Mouse (Mus musculus) testis, postnatal 14 days (tissue): ENCODE measurements around the gene Fxr2.

ENCODE experiments used
- DNase-seq: peaks from one replicate; pipeline ENCODE4 v3.0.0; 2021; ENCODE audit warnings: low spot score

Gene Fxr2

DNA sequence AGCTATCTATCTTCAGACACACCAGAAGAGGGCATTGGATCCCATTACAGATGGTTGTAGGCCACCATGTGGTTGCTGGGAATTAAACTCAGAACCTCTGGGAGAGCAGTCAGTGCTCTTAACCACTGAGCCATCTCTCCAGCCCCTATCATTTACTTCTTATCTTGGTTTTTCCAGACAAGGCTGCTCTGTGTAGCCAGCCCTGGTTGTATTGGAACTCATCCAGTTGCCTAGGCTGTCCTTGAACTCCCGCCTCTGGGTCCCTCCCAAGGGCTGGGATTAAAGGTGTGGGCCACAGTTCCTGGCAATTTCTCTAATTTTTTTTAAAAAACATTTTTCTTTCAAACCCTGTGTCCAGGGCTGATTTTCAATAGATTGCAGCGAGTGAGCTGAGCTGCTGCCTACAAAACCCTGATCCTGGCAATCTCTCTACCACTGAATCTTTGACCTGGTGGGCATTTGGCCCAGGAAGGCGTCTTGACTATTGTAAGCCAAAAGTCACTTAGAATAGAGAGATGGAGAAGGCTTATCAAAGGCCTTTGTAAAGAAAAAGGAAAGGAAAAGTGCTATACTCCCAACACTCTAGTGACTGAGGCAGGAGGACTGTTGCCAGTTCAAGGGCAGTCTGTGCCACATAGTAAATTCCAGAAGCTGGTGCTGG is 28.6 kb downstream of the Fxr2 start:
- DNase-seq, result peak; percentile 67

DNA sequence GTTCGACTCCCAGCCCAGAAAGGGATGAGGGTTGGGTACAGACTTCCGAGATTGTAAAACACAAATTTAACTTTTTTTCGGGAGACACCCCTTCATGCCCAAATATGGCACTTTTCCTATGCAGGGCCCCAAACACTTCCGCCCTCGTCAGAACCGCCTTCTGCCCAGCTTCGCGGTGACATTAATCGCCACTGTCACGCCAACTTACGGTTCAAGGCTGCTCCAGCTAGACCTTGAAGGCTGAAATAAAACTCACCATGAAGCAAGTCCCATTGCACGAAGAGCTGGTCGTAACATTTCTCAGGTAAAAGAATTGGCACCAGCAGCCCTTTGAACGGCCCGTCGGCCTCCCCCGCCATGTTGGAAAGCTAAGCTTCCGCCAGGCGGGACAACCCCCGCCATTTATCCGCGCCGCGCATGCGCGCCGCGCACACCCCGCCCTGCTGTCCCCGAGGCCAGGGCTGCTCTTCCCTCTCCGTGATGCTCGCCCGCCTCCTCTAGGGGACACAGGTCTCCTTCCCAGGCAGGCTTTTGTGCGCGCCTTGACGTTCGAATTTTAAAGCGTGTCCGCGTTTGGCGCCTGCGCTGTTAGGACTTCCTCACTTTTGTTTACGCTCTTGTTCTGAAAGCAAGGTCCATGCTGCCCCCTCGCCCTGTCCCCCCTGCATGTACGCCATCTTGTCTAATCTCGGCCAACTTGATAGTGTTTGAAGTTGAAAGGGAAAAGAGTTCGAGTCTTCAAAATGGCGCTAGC is 29.6 kb downstream of the Fxr2 start, which contains the start of gene Mpdu1:
Gene Mpdu1, minus strand, starts transcription at position 430 of the 754 bp plus-strand sequence.
- DNase-seq, result peak; percentile 95

DNA sequence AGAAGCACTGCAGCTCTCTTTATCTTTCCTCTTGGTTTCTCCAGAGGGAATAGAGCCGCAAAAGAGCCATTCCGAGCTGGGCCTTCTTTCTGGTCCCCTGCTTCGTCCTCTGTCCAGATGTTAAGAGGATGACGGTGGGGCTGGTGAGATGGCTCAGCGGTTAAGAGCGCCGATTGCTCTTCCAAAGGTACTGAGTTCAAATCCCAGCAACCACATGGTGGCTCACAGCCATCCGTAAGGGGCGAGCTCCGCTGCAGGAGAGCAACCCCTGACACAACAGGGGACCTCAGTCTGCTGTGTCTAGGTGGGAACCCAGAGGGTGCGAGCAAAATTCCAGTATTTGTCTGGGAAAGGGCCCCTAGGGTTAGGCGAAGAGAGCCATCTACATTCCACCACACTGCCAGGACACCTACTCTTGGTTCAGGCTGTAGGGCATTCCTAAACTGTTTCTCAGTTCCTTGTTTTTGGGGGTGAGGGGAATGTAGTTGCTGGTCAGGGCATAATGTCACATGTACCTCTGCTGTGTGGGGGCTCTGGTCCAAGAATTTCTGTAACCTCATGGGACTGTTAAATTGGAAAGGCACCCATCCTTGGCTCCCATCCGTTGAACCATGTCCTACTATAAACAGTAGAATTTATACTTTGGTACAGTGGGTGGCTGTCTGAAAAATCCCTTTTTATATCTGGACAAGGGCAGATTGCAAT is 30.3 kb downstream of the Fxr2 start:
- no peak for DNase-seq

DNA sequence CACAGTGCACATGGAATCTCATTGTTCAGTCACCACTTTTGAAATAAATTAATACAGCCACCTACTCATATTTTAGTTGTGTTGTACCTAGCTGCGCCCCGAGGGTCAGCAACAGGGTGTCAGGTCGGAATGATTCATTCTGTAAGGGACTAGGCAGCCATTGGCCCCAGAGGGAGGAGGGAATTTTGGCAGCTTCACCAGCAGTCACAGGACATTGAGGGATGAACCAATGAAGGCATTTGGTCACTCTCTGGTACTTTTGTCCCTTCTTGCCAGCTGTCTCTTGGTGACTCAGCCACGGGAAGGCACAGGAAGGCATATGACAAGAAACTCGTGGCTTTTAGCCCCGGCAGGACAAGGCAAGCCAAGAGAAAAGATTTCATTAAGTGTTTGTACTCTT is 31.0 kb downstream of the Fxr2 start:
- no peak for DNase-seq

DNA sequence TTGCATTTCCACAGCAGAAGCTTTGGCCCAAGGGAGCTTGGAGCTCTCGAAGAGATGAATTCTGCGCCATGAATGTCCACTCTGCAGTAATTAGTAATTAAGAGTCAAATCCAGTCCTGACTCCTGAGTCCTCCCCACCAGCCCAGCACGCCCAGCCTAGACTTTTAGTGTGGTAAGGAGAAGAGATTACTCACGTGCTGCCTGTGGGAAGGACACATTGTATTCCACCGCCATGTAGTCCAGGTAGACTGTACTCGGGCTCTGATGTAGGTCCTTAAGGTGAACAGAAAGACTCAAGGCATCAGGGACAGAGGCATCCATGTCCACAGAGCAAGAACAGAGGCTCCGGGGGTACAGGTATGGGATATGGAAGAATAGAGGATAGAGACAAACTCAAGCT is 32.1 kb downstream of the Fxr2 start:
- no peak for DNase-seq

DNA sequence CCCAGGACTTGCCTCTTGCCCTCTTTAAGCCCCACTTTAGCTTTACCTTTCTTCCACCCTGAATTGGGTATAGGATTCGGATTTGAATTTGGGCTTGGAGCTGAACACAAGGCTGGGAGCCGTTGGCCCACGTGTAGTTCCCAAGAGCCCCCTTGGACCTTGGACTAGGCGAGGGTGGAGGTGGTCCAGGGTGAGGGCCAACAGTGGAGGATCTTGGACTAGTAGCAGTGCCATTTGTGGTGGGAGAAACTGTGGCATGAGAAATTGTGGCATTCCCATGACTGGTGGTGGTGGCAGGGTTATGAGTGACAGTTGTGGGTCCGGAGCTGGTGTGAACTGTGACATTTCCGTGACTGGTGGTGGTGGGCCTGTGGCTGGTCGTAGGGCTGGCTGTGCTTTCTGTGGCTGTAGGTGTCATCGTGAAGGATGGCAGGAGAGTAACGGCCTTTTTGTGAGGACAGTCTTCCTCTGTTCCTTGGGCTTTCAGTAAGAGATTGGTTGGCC is 32.7 kb downstream of the Fxr2 start:
- no peak for DNase-seq

DNA sequence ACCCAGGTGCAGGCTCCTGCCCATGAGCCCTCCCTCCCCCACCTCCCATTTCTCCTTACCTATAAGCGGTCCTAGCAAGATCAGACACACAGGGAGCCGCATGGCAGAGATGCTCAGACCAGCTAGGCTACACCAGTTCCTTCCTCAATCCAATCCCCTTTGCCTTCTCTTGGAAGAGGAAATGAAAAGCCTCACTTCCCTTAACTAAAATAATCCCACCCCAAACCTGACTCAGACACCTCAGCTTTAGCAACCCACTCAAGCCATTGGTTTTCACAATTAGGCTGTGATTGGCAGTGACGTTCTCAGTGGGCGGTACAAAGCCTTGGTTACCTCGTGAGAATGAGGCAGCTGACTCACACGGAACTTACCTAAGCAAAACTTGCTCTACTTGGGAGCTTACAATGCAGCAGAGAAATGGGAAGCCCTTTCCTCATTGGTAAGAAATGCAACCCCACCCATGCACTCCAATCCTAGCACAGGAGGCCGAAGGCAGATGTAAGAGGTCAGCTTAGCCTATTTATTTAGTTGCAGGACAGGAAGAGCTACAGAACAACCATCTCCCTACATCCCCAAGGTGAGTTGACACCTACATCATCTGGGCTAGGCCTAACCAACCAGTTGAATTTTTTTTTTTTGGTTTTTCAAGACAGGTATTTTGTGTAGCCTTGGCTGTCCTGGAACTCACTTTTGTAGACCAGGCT is 33.3 kb downstream of the Fxr2 start, which contains the start of gene Cd68:
Gene Cd68, minus strand, starts transcription at position 193 of the 704 bp plus-strand sequence.
- no peak for DNase-seq

DNA sequence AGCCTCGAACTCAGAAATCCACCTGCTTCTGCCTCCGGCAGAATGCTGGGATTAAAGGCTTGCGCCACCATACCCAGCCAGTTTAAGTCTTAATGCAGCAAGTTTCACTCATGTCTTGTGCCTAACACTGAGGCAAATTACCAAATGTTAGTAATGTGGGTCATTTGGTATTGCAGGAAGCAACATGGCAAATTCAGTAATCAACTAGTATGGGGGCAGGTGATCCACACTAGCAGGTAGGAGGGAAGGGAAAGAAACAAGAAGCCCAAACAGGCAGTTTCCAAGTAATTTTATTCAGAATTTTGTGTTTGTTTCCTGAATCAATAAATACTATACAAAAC is 33.8 kb downstream of the Fxr2 start:
- DNase-seq, result no peak

DNA sequence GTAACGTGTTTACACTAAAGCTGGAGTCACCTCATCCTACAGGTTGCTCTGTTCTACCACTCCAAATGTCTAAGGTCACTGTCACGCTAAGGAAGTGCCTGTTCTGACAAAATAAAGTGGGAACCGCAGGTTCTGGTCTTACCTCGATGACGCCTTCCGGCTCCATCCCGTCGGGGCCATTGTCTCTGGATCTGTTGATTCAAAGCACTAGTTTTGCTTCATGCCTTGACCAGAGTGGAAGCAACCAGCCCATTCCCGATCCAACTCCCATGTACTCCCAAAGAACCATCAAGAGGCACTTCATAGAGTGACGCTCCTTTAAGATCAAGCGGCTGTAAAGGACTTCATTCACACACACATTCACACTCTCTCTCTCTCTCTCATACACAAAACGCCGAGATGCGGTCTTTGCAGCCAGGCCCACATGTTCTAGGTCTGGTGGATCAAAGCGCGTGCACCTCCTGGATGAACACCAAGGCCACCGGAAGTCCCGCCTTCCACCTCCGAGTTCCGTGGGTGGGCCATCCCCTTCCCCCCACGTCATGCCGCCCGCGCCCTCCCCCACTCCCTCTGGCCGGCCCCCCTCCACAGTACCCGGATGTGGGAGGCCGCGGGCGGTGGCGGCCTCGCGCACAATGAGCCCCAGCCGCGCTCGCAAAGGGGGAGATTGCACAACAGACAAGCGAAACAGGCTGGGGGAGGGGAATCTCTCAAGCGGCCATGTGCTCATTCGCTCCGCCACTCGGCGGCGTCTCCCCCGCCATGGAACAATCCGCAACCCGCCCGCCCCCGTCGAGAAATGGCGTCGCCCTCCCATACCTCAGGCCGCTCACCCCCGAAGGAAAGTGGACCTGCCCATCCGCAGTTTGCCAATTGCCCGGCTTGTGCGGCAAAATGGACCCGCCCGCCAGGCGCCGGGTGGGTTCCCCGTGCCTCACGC is 38.3 kb downstream of the Fxr2 start:
- peak; percentile 93 for DNase-seq

DNA sequence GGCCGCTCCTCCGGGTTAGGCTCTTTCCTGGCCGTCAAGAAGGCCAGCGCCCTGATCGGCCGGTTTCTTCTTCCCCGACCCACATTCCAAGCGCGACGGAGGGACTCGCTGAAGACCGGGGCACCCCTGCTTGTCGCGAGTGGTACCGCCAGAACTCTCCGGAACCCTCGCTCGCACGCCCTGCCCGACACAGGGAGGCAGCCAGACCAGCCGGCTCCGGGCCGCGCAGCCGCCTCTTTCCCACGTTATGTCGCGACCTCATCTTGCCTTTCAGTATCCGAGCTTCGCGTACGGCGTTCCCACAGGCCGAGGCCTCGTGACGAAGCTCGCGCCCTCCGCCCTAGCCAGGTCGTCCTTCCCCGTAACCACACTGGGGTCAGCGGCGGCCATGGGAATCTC is 38.9 kb downstream of the Fxr2 start:
- peak; percentile 75 for DNase-seq

DNA sequence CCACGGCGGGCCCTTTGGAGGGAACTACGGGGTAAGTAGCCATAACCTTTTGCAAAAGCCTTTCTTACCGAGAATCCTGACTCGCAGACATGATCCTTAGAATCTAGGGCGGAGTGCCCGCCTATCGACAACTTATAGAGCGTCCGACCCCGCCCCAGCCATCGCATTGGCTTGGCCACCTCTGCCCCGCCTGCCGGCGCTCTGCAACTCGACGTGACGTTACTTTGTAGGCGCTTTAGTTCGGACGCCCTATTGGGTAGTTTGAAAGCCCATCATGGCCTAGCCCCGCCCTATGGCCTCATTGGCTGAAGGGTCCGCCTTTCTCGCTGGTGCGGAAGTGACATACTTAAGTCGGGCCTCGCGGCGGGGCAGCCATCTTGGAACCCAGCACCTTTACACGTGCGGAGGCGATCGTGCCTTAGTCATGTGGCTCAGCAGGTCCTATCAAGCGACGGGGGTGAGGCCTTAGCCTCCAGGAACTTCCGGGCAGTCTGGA is 39.5 kb downstream of the Fxr2 start, which contains the start of gene Eif4a1:
Gene Eif4a1, minus strand, starts transcription at position 213 of the 496 bp plus-strand sequence.
- peak; percentile 100 for DNase-seq

DNA sequence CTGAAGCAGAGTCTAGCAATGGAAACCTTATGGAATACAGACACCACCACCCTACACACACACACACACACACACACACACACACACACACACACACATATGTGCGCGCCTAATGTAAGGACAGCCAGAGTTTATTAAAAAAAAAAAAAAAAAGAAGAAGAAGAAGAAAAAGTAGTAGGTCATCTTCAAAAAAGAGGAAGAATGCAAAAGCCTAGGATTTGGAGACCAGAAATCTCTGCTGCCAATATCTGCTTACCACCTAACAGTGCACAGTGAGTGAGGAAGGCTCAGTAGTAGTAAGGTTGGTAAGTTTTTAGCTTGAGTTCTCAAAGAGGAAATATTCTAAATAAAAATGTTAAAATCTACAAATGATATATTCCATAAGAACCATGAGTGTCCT is 46.4 kb downstream of the Fxr2 start:
- DNase-seq, result no peak

DNA sequence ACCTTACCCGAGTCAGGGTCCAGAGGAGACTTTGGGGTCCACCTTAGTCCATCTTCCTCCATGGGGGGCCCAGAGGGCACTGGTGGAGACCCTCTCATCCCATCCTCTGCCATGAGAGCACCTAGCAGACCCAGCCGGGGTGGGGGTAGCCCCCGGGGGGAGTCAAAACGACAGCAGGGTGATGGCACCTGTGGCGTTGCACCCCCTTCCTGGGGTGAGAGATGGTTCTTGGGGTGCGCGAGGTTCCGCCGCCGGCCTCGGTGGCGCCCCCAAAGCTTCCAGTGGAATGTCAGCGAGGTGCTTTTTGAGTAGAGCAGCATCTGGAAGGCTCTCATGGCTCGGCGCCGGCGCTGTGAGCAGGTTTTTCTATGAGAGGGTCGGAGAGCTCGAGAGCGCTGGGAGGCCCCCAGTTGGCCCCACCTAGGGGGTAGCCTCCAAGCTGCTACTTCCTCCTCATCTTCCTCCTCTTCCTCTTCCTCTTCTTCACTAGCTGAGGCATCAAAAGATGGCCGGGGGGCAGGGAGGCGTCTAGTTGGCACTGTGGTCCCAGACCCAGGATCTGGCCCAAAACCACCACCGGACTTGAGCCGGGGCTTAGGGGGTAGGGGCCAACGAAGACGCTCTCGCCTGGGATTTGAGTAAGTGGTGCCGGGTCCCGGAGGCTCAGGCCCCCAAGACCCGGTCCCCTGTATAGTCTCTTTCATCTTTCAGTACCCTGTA is 47.5 kb downstream of the Fxr2 start:
- no peak for DNase-seq

DNA sequence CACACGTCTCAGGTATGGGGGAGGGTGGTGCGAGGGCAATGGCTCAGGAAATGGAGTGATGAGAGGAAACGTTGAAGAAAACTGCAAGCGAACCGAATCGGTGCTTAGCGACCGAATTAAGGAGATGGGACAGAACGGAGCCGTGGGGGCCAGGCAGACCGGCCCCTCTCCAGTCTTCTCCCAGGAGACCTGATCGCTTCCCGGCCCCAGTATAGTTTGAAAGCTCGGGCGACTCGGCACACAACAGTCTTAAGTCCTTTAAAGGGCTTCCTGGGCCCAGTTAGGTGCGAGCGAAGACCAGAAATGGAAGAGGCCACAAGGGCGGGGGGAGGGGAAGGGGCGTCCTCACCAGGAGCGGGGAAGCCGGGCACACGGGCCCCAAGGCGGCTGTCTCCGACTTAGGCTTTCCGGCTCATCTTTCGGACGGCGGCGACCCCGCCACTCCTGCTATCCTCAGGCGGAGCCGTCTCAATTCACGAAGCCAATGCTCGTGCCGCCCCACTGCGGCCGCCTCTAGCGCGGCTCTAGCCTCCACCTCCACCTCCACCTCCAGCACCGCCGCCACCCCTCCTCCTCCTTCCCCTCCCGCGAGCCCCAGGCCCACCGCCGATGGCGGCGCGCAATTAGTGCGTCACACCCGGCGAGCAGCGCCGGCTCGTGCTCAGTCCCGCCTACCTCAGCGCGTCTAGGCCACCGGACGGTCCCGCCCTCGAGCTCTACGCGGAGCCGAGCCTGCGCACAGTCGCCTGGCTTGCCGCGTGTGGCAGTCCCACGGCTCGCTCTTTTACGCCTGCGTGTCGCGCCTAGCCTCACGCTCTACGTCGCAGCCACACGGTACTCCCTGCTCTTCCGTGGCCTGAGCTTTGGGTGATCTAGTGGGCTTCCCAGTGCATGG is 48.8 kb downstream of the Fxr2 start, which contains the start of gene Senp3:
Gene Senp3, minus strand, starts transcription at position 771 of the 895 bp plus-strand sequence.
- peak; percentile 97 for DNase-seq

DNA sequence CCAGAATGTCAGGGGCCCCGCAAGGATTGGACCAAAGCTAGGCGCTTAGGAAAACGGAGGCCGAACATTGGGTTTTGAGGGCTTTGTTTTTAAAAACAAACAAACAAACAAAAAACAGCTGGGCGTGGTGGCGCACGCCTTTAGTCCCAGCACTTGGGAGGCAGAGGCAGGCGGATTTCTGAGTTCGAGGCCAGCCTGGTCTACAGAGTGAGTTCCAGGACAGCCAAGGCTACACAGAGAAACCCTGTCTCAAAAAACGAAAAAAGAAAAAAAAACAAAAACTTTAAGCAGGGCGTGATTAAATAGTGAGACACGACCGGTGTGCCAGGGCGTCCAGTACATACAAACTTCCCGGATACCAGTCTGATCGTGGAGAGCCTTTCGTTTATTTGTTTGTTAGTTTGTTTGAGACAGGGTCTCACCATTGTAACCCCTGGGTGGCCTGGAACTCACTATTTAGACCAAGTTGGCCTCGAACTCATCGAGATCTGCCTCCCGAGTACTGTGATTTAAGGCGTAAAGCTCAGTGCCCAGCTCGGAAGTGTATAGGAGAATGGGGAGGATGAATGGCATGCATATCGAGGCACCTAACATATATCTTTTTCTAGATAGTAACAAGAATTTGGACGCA is 49.5 kb downstream of the Fxr2 start:
- DNase-seq, result no peak

DNA sequence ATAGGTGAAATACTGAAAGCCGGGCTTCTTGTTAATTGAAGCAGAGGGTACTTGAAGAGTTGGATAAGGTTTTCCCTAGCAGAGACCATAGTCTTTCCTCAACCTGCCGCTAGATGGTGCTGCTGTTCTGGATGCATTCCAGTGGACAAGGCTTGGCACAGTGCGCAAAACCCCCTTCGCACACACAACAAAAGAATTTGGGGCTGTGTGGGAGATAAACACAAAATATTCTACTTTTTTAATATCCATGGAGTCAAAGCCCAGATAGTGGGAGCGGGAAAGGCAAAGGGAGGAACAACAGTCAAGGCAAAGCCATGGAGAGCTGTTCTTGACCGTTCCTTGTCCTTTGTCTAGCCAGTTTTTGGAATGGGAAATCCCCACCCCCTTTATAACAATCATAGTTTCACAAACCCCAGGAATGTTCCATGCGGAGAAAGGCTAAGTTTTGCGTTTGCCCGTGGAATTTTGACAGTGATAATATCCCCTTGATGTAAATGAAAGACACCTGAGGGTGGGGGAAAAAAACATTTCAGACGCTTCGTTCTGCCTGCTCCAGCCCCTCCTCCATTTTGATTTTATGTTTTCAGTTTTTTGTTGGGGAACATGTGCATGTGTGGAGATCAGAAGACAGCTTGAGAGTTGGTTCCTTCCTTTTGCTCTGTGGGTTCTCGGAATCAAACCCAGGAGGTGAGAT is 50.2 kb downstream of the Fxr2 start:
- DNase-seq, result peak; percentile 84

DNA sequence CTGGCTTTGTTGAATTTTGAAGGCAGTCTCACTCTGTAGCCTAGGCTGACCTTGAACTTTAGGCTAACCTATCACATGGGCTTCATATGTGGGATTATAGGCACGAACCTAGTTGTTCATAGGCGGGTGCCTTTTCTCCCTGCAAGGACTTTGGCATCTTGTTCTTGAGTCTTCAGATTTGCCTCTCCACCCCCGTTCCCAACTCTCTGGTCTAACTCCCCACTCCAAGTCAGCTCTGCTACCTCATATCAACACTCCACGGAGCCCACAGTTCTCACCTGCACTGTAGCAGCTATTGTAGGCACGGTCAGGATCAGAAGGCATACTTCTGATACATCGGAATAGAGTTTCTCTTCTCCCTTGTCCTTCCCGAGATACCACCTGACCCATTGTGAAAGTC is 50.8 kb downstream of the Fxr2 start:
- DNase-seq, result no peak
